Mouse (Mus musculus): ENCODE results near the gene Cpa4. TPM values are rescaled to one million over a fixed set of nuclear protein-coding genes. Genes with fewer than 3 reads are reported as not detected.

The Cpa4 gene
- total RNA-seq, 2 experiments from 2014 or later = not detected

- DNase-seq (ENCODE audit: low spot score in 2 of 2) = no peak
Measured at GRCm38 (mm10) chr6:30589819-30590218, 21.6 kb downstream of the Cpa4 start.

DNA sequence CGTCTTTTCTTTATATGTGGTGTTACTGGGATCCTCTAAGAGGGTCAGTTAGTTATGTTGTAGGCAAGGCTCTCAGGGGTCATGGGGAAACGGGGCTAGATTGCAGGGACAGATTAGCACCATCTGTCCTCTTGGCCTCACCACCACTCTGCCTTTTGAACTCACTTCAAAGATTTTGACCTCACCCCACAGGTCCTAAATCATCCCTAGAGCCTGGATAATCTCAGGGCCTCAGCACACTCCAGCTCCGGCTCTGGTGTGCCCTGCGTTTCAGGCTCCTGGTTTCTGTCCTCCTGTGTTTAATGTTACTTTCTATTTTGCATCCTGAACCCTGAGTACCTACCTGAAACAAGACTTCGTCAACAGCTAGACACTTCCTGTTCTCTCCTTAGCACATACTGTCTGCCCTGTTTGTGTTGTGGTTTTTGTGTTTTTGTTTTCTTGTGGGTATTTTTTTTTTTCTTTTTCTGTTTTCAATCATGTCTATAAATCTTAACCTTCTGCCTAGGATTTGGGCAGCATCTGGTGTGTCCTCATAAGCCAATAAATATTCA lies 23.8 kb downstream of the Cpa4 start:
- DNase-seq (ENCODE audit: low spot score in 2 of 2) = no peak

- no peak for DNase-seq (ENCODE audit: low spot score in 2 of 2)
Measured at GRCm38 (mm10) chr6:30592417-30592974, 24.3 kb downstream of the Cpa4 start.

- DNase-seq (ENCODE audit: low spot score in 2 of 2) = no peak
Measured at GRCm38 (mm10) chr6:30594364-30594763, 26.2 kb downstream of the Cpa4 start.

GRCm38 (mm10) chr6:30596230-30596898 lies 28.2 kb downstream of the Cpa4 start:
- no peak for DNase-seq (ENCODE audit: low spot score in 2 of 2)

DNA sequence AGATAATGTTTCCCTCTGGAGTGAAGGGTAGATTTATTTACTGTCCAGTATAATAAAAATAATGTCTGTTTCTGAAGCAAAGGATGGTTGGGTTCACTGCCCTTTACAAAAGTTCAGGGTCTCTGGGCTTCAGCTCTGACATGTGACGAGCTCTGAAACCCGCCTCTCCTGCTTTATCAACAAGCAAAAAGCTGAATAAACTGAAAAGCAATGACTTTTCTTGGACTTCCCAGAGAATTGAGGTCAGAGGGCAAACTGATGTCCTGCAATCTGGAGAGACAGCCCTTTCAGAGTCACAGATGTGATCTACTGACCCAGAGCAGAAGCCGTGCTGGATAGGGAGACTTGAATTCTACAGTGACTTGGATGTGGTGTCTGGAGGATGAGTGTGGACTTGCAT lies 31.9 kb downstream of the Cpa4 start:
- no peak for DNase-seq (ENCODE audit: low spot score in 2 of 2)

DNA sequence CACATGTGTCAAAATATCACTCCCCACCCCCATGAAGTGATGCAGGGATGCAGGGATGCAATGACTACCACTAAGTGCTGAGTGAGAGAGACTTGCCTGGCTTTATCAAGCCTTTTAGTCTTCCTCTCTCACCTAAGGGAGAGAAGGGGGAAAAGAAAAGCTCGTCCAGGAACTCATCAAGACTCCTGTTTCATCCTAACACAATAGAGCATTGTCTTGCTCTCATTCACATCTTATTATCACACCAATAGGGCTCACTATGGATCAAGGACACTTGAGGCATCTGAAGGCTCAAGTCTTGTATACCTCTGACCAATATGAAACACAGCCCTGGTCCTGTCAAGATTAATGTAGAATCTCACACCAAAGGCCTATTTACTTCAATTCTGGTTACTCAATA lies 32.8 kb downstream of the Cpa4 start:
- no peak for DNase-seq (ENCODE audit: low spot score in 2 of 2)

- DNase-seq (ENCODE audit: low spot score in 2 of 2) = no peak
Measured at GRCm38 (mm10) chr6:30604342-30604867, 36.2 kb downstream of the Cpa4 start.

DNA sequence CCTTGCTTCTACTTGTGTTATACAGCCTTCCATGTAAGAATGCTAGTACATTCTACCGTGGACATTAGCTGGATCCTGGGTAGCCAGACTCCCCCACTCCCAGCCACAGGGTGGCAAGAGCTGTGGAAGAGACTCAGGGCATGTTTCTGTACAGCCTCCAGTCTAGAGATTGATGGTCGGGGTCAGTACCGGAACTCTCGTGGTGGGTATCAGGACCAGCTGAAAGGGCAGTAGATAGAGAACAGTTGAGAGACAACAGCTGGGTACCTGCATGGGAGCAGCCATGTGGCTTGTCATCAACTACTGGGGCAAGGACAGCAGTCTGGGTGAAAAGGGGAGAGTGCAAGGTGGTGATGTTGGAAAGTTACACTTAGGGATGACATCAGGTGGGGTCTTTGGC lies 36.9 kb downstream of the Cpa4 start:
- no peak for DNase-seq (ENCODE audit: low spot score in 2 of 2)

DNA sequence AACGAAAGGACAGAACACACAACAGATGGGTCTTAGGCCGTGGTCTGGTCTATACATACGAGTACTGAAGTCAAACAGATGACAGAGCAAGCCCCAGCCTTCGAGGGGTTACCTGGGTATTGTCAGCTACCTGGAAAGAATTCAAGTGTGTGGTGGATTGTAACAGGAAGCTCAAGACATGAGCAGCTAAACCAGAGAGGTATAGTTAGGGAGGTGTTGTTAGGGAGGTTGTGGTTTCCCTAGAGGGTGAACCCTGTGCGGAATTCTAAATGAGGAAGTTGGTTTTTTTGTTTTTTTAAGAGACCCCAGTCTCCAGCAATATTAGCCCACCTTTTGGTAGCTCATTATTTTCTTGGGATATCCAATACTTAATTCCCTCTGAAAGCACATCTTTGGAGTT lies 37.5 kb downstream of the Cpa4 start:
- DNase-seq (ENCODE audit: low spot score in 2 of 2) = no peak

- no peak for DNase-seq (ENCODE audit: low spot score in 2 of 2)
Measured at GRCm38 (mm10) chr6:30610710-30611109, 42.5 kb downstream of the Cpa4 start, which contains the start of gene Cpa5. Gene Cpa5, plus strand, starts transcription at chr6:30611010.

GRCm38 (mm10) chr6:30611212-30611611 lies 43.0 kb downstream of the Cpa4 start:
- no peak for DNase-seq (ENCODE audit: low spot score in 2 of 2)

GRCm38 (mm10) chr6:30614251-30614650 lies 46.1 kb downstream of the Cpa4 start:
- peak in 1 of 2 experiments; percentile 57 for DNase-seq (ENCODE audit: low spot score in 2 of 2)

DNA sequence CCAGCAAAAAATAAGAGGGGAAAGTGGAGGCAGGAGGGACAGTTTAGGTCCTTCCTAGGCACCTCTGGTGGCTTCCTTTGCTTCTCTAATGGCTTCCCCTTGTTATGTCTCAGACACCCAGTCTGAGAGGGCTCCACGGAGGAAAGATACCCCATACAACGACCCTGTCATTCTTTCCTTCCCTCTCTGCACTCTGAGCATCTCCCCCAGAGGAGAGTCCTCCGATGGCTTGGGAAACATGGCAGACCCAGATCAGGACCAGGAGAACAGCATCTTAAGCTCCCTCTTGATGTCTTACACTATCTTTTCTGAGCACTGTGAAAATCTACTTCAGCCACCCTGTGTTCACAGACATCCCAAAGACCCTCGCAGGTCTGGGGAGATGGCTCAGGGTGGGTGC lies 47.6 kb downstream of the Cpa4 start:
- DNase-seq (ENCODE audit: low spot score in 2 of 2) = no peak

GRCm38 (mm10) chr6:30616491-30616941 lies 48.3 kb downstream of the Cpa4 start:
- DNase-seq (ENCODE audit: low spot score in 2 of 2) = no peak

DNA sequence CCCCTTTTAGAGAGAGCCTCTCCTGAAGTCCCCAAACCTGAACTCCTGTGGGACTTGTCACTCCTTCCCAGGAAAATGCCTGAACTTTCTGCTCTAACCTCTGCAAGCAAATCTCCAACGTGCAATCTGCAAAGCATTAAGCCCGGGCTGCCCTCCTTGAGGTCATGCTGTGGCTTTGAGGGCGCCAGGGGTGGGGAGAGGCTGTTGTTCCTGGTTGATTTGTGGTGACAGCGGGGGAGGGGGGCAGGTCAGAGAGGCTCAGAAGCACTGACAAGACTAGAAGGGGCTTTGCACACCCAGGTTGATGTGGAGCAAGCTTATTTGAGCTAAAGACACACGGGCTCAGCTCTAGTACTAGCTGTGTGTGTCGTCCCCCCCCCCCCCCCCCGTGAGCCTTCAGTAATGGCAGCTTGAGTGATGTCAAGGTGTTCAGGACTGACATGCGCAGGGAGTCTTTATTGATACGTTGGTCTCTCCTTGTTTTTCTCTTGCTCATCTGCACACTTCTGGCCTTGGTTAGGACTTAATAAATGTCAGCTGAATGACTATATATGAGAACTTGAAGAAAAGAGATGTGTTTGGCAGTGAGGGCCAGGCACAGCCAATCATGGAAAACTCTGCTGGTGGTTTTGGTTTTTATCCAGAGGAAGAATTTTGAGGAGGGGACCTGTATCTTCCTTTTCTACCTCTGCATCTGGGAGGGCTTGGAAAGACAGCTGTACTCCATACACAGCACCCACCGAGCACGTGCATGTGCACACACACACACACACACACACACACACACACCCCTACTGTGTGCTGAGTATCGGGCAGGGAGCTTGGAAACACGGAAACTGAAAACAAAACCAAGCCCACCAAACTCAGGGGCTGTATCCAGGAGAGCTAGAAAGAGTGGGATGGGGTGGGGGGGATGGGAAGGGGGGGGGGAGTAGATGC lies 49.1 kb downstream of the Cpa4 start:
- no peak for DNase-seq (ENCODE audit: low spot score in 2 of 2)

DNA sequence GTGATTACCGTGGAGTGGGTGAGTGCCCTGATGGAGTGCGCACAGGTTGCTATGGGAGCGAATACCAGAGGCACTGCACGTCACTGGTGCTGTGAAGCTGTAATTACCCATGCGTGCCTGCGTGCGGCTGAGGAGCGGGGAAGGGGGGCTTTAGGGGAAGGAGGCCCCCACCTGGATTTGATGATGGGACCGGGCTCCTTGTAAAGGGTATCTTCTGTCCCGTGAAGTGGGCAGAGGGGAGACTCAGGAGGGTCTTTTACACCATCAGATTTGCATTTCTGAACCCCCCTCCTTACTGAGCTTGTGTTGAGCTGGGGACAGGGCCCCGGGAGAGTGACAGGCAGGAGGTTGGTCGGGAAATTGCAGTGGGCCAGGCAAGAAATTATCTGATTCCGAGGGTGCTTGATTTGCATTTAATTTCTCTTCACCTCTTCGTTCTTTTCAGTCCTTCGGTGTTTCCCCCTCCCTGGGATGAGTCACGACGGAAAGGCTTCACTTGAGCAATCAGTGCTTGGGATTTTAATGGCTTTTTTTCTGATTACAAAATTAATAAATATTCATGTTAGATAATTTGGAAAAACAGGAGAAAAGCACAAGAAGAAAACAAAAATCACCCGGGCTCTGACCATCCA lies 49.9 kb downstream of the Cpa4 start:
- DNase-seq (ENCODE audit: low spot score in 2 of 2) = peak; percentile 67 to 69

- DNase-seq (ENCODE audit: low spot score in 2 of 2) = no peak
Measured at GRCm38 (mm10) chr6:30618735-30619134, 50.6 kb downstream of the Cpa4 start.

GRCm38 (mm10) chr6:30619606-30620005 lies 51.4 kb downstream of the Cpa4 start:
- no peak for DNase-seq (ENCODE audit: low spot score in 2 of 2)

DNA sequence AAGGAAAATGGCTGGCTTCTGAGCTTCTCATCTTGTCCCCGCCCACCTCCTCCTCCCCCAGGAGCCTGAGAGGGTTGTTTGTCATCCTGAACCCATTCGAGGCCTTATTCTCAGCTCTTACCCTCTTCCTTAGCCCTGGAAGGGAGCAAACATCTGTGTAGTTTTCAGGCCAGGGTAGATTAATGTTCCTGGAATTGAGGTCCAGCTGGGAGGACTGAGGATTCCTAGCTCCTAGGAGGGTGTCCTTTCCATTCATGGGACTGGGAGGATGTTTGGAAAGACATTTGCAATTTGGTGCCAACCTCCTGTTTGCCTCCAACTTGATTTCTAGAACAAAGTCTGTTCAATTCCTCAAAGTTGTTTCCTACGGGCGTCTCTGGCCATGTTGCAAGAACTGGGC lies 52.4 kb downstream of the Cpa4 start:
- no peak for DNase-seq (ENCODE audit: low spot score in 2 of 2)

- no peak for DNase-seq (ENCODE audit: low spot score in 2 of 2)
Measured at GRCm38 (mm10) chr6:30620994-30621393, 52.8 kb downstream of the Cpa4 start.

All from layer of hippocampus, postnatal 14 days (tissue).